Mouse (Mus musculus): ENCODE results near the gene Abca9.

Gene Abca9

GRCm38 (mm10) chr11:110167459-110168251, at the start of gene Abca9:
Gene Abca9 (minus strand): TSS chr11:110168196.
- peak; percentile 54 for DNase-seq (ENCODE audit: low read depth)

GRCm38 (mm10) chr11:110217118-110217517, 49.1 kb upstream of the Abca9 start:
- DNase-seq (ENCODE audit: low read depth): no peak

- DNase-seq (ENCODE audit: low read depth): no peak
These were observed 35.9 kb upstream of the Abca9 start for GRCm38 (mm10) chr11:110203930-110204329.

- no peak for DNase-seq (ENCODE audit: low read depth)
These were observed 30.9 kb upstream of the Abca9 start for GRCm38 (mm10) chr11:110198882-110199281.

GRCm38 (mm10) chr11:110196561-110197306, 28.7 kb upstream of the Abca9 start:
- DNase-seq (ENCODE audit: low read depth): no peak

- no peak for DNase-seq (ENCODE audit: low read depth)
These were observed 27.3 kb upstream of the Abca9 start for GRCm38 (mm10) chr11:110195310-110195709.

GRCm38 (mm10) chr11:110171212-110171611, 3.2 kb upstream of the Abca9 start:
- no peak for DNase-seq (ENCODE audit: low read depth)

- DNase-seq (ENCODE audit: low read depth): no peak
These were observed 2.2 kb downstream of the Abca9 start for GRCm38 (mm10) chr11:110165822-110166221.

- DNase-seq (ENCODE audit: low read depth): no peak
These were observed 2.6 kb downstream of the Abca9 start for GRCm38 (mm10) chr11:110165409-110165808.

- no peak for DNase-seq (ENCODE audit: low read depth)
These were observed 10.9 kb downstream of the Abca9 start for GRCm38 (mm10) chr11:110157059-110157458.

- DNase-seq (ENCODE audit: low read depth): no peak
These were observed 12.0 kb downstream of the Abca9 start for GRCm38 (mm10) chr11:110155985-110156384.

GRCm38 (mm10) chr11:110147640-110148039, 20.4 kb downstream of the Abca9 start:
- no peak for DNase-seq (ENCODE audit: low read depth)

- DNase-seq (ENCODE audit: low read depth): no peak
These were observed 22.6 kb downstream of the Abca9 start for GRCm38 (mm10) chr11:110145421-110145820.

GRCm38 (mm10) chr11:110130760-110131159, 37.2 kb downstream of the Abca9 start:
- DNase-seq (ENCODE audit: low read depth): no peak

GRCm38 (mm10) chr11:110111137-110111536, 56.9 kb downstream of the Abca9 start:
- DNase-seq (ENCODE audit: low read depth): no peak

GRCm38 (mm10) chr11:110101437-110101836, 66.6 kb downstream of the Abca9 start:
- DNase-seq (ENCODE audit: low read depth): no peak

GRCm38 (mm10) chr11:110098901-110099300, 69.1 kb downstream of the Abca9 start:
- no peak for DNase-seq (ENCODE audit: low read depth)

- DNase-seq (ENCODE audit: low read depth): no peak
These were observed 70.5 kb downstream of the Abca9 start for GRCm38 (mm10) chr11:110097465-110097864.

GRCm38 (mm10) chr11:110095858-110096257, 72.1 kb downstream of the Abca9 start, which contains the start of gene Abca8a:
Gene Abca8a (minus strand): TSS chr11:110095978.
- DNase-seq (ENCODE audit: low read depth): peak; percentile 68

- no peak for DNase-seq (ENCODE audit: low read depth)
These were observed 73.1 kb downstream of the Abca9 start for GRCm38 (mm10) chr11:110094846-110095380.

GRCm38 (mm10) chr11:110094236-110094635, 73.8 kb downstream of the Abca9 start:
- no peak for DNase-seq (ENCODE audit: low read depth)

- DNase-seq (ENCODE audit: low read depth): no peak
These were observed 76.7 kb downstream of the Abca9 start for GRCm38 (mm10) chr11:110091328-110091727.

GRCm38 (mm10) chr11:110072158-110072557, 95.8 kb downstream of the Abca9 start:
- DNase-seq (ENCODE audit: low read depth): no peak
